Comparison of ENCODE assay signal across 14 mouse cellular contexts in genomic region chr4:59175003-59175402, GRCm38 (mm10). TPM values are rescaled to one million over a fixed set of nuclear protein-coding genes. Genes with fewer than 3 reads are reported as not detected.
DNase-seq lines count a peak whose midpoint lies in the region; ATAC-seq and TF ChIP-seq lines count a peak whose summit lies in the region.
"Had no signal": no experiment of that assay in that cellular context is flagged by ENCODE, and none has a peak within 500 bp of the region (broad histone marks: within the 10 kb centered on the region; RNA-seq: fewer than 3 reads in every experiment).

No protein-coding gene starts in this region.

- no peak overlapping the region for H3K4me3 ChIP-seq in limb, embryonic 15.5 days
- H3K4me3 ChIP-seq in limb, embryonic 10.5 days = no peak overlapping the region
- no peak overlapping the region for H3K4me3 ChIP-seq in heart, embryonic 11.5 days (ENCODE audit: low read depth, low read length)
- H3K4me3 ChIP-seq in kidney, embryonic 14.5 days (ENCODE audit: low read length) = no peak overlapping the region
- no peak overlapping the region for H3K4me3 ChIP-seq in hindbrain, postnatal 0 days (ENCODE audit: low read length)
- no peak overlapping the region for H3K4me3 ChIP-seq in hindbrain, embryonic 16.5 days (ENCODE audit: low read length)
- H3K4me3 ChIP-seq: forebrain, embryonic 10.5 days; hindbrain, embryonic 10.5 days had no signal

- TF ChIP-seq CTCF in hindbrain, postnatal 0 days (IDR thresholded peaks at IDR 0.05; ENCODE audit: low read depth) = no peak

- peak overlapping the region; percentile 50; the same call in 1 of the 2 replicates for H3K27ac ChIP-seq in limb, embryonic 15.5 days
- H3K27ac ChIP-seq in limb, embryonic 10.5 days = no peak overlapping the region
- H3K27ac ChIP-seq in heart, embryonic 11.5 days (ENCODE audit: low read depth, low read length) = no peak overlapping the region
- no peak overlapping the region for H3K27ac ChIP-seq in kidney, embryonic 14.5 days (ENCODE audit: low read depth, low read length)
- no peak overlapping the region for H3K27ac ChIP-seq in hindbrain, postnatal 0 days
- H3K27ac ChIP-seq in hindbrain, embryonic 16.5 days (ENCODE audit: low read depth, low read length) = no peak overlapping the region
- H3K27ac ChIP-seq: forebrain, embryonic 10.5 days; hindbrain, embryonic 10.5 days; kidney, postnatal 0 days had no signal

- no peak overlapping the region for H3K9ac ChIP-seq in limb, embryonic 15.5 days
- no peak overlapping the region for H3K9ac ChIP-seq in heart, embryonic 11.5 days (ENCODE audit: low read depth, low read length)
- no peak overlapping the region for H3K9ac ChIP-seq in kidney, embryonic 14.5 days (ENCODE audit: low read depth, low read length)
- no peak overlapping the region for H3K9ac ChIP-seq in hindbrain, postnatal 0 days (replicated peaks; ENCODE audit: low read length)
- H3K9ac ChIP-seq in hindbrain, embryonic 16.5 days (ENCODE audit: low read depth, low read length) = no peak overlapping the region

- ATAC-seq in limb, embryonic 15.5 days (ENCODE audit: insufficient number of reproducible peaks, low FRiP score, low TSS enrichment, low read depth) = no peak
- no peak for ATAC-seq in heart, embryonic 11.5 days (replicated peaks; ENCODE audit: insufficient number of reproducible peaks, low FRiP score, low TSS enrichment)
- no peak for ATAC-seq in kidney, embryonic 14.5 days (ENCODE audit: low FRiP score, low TSS enrichment)
- ATAC-seq in hindbrain, postnatal 0 days = no peak
- no peak for ATAC-seq in hindbrain, embryonic 16.5 days

- H3K4me1 ChIP-seq in limb, embryonic 15.5 days = no peaks in the 10 kb centered on the region
- H3K4me1 ChIP-seq in limb, embryonic 10.5 days = no peaks in the 10 kb centered on the region
- H3K4me1 ChIP-seq in heart, embryonic 11.5 days (ENCODE audit: control insufficient read depth, insufficient read depth, low read length) = peaks cover 12% of the 10 kb centered on the region
- no peaks in the 10 kb centered on the region for H3K4me1 ChIP-seq in kidney, embryonic 14.5 days (ENCODE audit: control insufficient read depth, insufficient read depth, low read length)
- H3K4me1 ChIP-seq in hindbrain, postnatal 0 days (ENCODE audit: insufficient read depth, low read length) = no peaks in the 10 kb centered on the region
- no peaks in the 10 kb centered on the region for H3K4me1 ChIP-seq in hindbrain, embryonic 16.5 days (ENCODE audit: control insufficient read depth, insufficient read depth, low read depth, low read length)

- no peak overlapping the region for H3K4me2 ChIP-seq in limb, embryonic 15.5 days
- 0 out of 2 replicates have a peak overlapping the region, but pooled peaks have one; percentile 2 for H3K4me2 ChIP-seq in heart, embryonic 11.5 days
- no peak overlapping the region for H3K4me2 ChIP-seq in kidney, embryonic 14.5 days (replicated peaks; ENCODE audit: low read depth, low read length)
- no peak overlapping the region for H3K4me2 ChIP-seq in hindbrain, postnatal 0 days (ENCODE audit: low read depth, low read length)
- H3K4me2 ChIP-seq in hindbrain, embryonic 16.5 days (ENCODE audit: low read length) = no peak overlapping the region

- WGBS in limb, embryonic 15.5 days = 45% methylated on average over 4 of the region's 4 CpGs
- 75% methylated on average over 4 of the region's 4 CpGs for WGBS in limb, embryonic 10.5 days
- WGBS in heart, embryonic 11.5 days (ENCODE audit: insufficient replicate concordance) = 16% methylated on average over 4 of the region's 4 CpGs
- WGBS in kidney, embryonic 14.5 days = 64% methylated on average over 4 of the region's 4 CpGs
- 70% methylated on average over 4 of the region's 4 CpGs for WGBS in hindbrain, postnatal 0 days
- WGBS in hindbrain, embryonic 16.5 days = 83% methylated on average over 4 of the region's 4 CpGs

- H3K27me3 ChIP-seq in limb, embryonic 15.5 days = no peaks in the 10 kb centered on the region
- no peaks in the 10 kb centered on the region for H3K27me3 ChIP-seq in limb, embryonic 10.5 days (ENCODE audit: low read depth, poor library complexity, severe bottlenecking)
- H3K27me3 ChIP-seq in heart, embryonic 11.5 days (ENCODE audit: control insufficient read depth, insufficient read depth, low read length) = no peaks in the 10 kb centered on the region
- H3K27me3 ChIP-seq in kidney, embryonic 14.5 days (ENCODE audit: control insufficient read depth, insufficient read depth, low read length) = no peaks in the 10 kb centered on the region
- no peaks in the 10 kb centered on the region for H3K27me3 ChIP-seq in hindbrain, postnatal 0 days (ENCODE audit: insufficient read depth, low read length)
- H3K27me3 ChIP-seq in hindbrain, embryonic 16.5 days (replicated peaks; ENCODE audit: control insufficient read depth, insufficient read depth, low read length) = no peaks in the 10 kb centered on the region
- H3K27me3 ChIP-seq: CH12.LX had no signal

- intact Hi-C loops in gastrocnemius, postnatal 14 days (cut with DNase I; ENCODE audit: low total_unique reads) = no loop called here

- DNase-seq in limb, embryonic 10.5 days (ENCODE audit: low spot score) = no peak
- peak; percentile 6 for DNase-seq in gastrocnemius, postnatal 14 days
- DNase-seq in skeletal muscle tissue, adult 2 months (ENCODE audit: low read depth, low spot score) = peak; percentile 69
- DNase-seq in hindbrain, postnatal 0 days (ENCODE audit: low spot score) = no peak

- no peaks in the 10 kb centered on the region for H3K9me3 ChIP-seq in limb, embryonic 15.5 days
- H3K9me3 ChIP-seq in limb, embryonic 10.5 days (replicated peaks) = no peaks in the 10 kb centered on the region
- H3K9me3 ChIP-seq in heart, embryonic 11.5 days (replicated peaks; ENCODE audit: control insufficient read depth, low read length) = no peaks in the 10 kb centered on the region
- H3K9me3 ChIP-seq in kidney, embryonic 14.5 days (ENCODE audit: control insufficient read depth, low read length) = no peaks in the 10 kb centered on the region
- H3K9me3 ChIP-seq in hindbrain, postnatal 0 days (ENCODE audit: low read length) = no peaks in the 10 kb centered on the region
- H3K9me3 ChIP-seq in hindbrain, embryonic 16.5 days (ENCODE audit: control insufficient read depth, low read length) = no peaks in the 10 kb centered on the region
- H3K9me3 ChIP-seq: forebrain, embryonic 10.5 days; hindbrain, embryonic 10.5 days had no signal

- H3K36me3 ChIP-seq in limb, embryonic 15.5 days = no peaks in the 10 kb centered on the region
- no peaks in the 10 kb centered on the region for H3K36me3 ChIP-seq in limb, embryonic 10.5 days
- no peaks in the 10 kb centered on the region for H3K36me3 ChIP-seq in heart, embryonic 11.5 days (ENCODE audit: control insufficient read depth, insufficient read depth, low read length)
- no peaks in the 10 kb centered on the region for H3K36me3 ChIP-seq in kidney, embryonic 14.5 days (ENCODE audit: control insufficient read depth, insufficient read depth, low read length)
- no peaks in the 10 kb centered on the region for H3K36me3 ChIP-seq in hindbrain, postnatal 0 days (ENCODE audit: insufficient read depth, low read length)
- no peaks in the 10 kb centered on the region for H3K36me3 ChIP-seq in hindbrain, embryonic 16.5 days (ENCODE audit: control insufficient read depth, insufficient read depth, low read length)
- H3K36me3 ChIP-seq: forebrain, embryonic 10.5 days; hindbrain, embryonic 10.5 days had no signal

RNA-seq across cellular contexts. Expression of gene Ugcg, which starts 14.1 kb away (rescaled TPM):
- polyA plus RNA-seq in limb, embryonic 15.5 days (2015; fragmentation: Nextera tagmentation; extraction: Ambion mirVana) = 9.4 and 12.0 TPM in 2 replicates
- polyA plus RNA-seq in limb, embryonic 10.5 days (2016; fragmentation: Nextera tagmentation; extraction: Ambion mirVana) = 8.7 and 9.2 TPM in 2 replicates
- 10 to 100 TPM; 10.2 to 10.4 TPM for total RNA-seq in gastrocnemius, postnatal 14 days (2021)
- polyA plus RNA-seq in heart, embryonic 11.5 days (2014; fragmentation: Nextera tagmentation; extraction: Ambion mirVana) = 10.7 and 14.8 TPM in 2 replicates
- polyA plus RNA-seq in kidney, embryonic 14.5 days (2014; fragmentation: Nextera tagmentation; extraction: Ambion mirVana) = 12.7 and 16.0 TPM in 2 replicates
- total RNA-seq in hindbrain, postnatal 0 days (2014; rRNA removed) = 46.5 and 46.8 TPM in 2 replicates
- polyA plus RNA-seq in hindbrain, postnatal 0 days (2015; fragmentation: Nextera tagmentation; extraction: Ambion mirVana) = 19.1 and 20.7 TPM in 2 replicates
- polyA plus RNA-seq in hindbrain, embryonic 16.5 days (2015; fragmentation: Nextera tagmentation; extraction: Ambion mirVana) = 14.3 and 15.8 TPM in 2 replicates

RNA-seq across cellular contexts. Expression of gene AI481877, which starts 36.2 kb away (rescaled TPM):
- 0.11 TPM in 1 of 2 replicates, not detected in the other for polyA plus RNA-seq in limb, embryonic 15.5 days (2015; fragmentation: Nextera tagmentation; extraction: Ambion mirVana)
- not detected in 2 replicates for polyA plus RNA-seq in limb, embryonic 10.5 days (2016; fragmentation: Nextera tagmentation; extraction: Ambion mirVana)
- total RNA-seq in gastrocnemius, postnatal 14 days (2021) = not detected
- not detected in 2 replicates for polyA plus RNA-seq in heart, embryonic 11.5 days (2014; fragmentation: Nextera tagmentation; extraction: Ambion mirVana)
- polyA plus RNA-seq in kidney, embryonic 14.5 days (2014; fragmentation: Nextera tagmentation; extraction: Ambion mirVana) = not detected in 2 replicates
- not detected in 2 replicates for total RNA-seq in hindbrain, postnatal 0 days (2014; rRNA removed)
- polyA plus RNA-seq in hindbrain, postnatal 0 days (2015; fragmentation: Nextera tagmentation; extraction: Ambion mirVana) = 0.05 TPM in 1 of 2 replicates, not detected in the other
- polyA plus RNA-seq in hindbrain, embryonic 16.5 days (2015; fragmentation: Nextera tagmentation; extraction: Ambion mirVana) = 0.04 and 0.05 TPM in 2 replicates
- total RNA-seq: CH12.LX; liver, adult 2 months had no signal
- polyA plus RNA-seq: forebrain, embryonic 10.5 days; hindbrain, embryonic 10.5 days; kidney, postnatal 0 days; liver, adult 2 months; urinary bladder, adult 2 months had no signal

Comparison
In these comparisons a context has a peak if more than half of its experiments do, and no peak if none do; other contexts are left out.
1. DNase-seq: peak in gastrocnemius, postnatal 14 days (single experiment) and skeletal muscle tissue, adult 2 months (single experiment); none in limb, embryonic 10.5 days (single experiment) and hindbrain, postnatal 0 days (single experiment).